Mouse (Mus musculus): ENCODE measurements around the gene Elmo2.
A peak's percentile ranks its signal among the peaks of the same experiment; 100 is the strongest.

Gene Elmo2

GRCm38 (mm10) chr2:165326304-165327190 lies at the start of gene Elmo2:
TSS of gene Elmo2 (minus strand) at chr2:165326479.
- DNase-seq, result peak; percentile 98 to 99

- DNase-seq, result no peak
Measured at GRCm38 (mm10) chr2:165376001-165376400, 49.7 kb upstream of the Elmo2 start.

GRCm38 (mm10) chr2:165375478-165375877 lies 49.2 kb upstream of the Elmo2 start:
- no peak for DNase-seq

- DNase-seq, result no peak
Measured at GRCm38 (mm10) chr2:165371066-165371465, 44.8 kb upstream of the Elmo2 start.

GRCm38 (mm10) chr2:165370348-165370747 lies 44.1 kb upstream of the Elmo2 start:
- no peak for DNase-seq

- DNase-seq, result no peak
Measured at GRCm38 (mm10) chr2:165368496-165368895, 42.2 kb upstream of the Elmo2 start, which contains the start of gene Zfp663. TSS of gene Zfp663 (minus strand) at chr2:165368729.

- no peak for DNase-seq
Measured at GRCm38 (mm10) chr2:165367868-165368439, 41.7 kb upstream of the Elmo2 start.

- peak; percentile 69 to 78 for DNase-seq
Measured at GRCm38 (mm10) chr2:165367047-165367520, 40.8 kb upstream of the Elmo2 start.

- DNase-seq, result peak in 1 of 2 experiments; percentile 38
Measured at GRCm38 (mm10) chr2:165364334-165365091, 38.2 kb upstream of the Elmo2 start.

GRCm38 (mm10) chr2:165363282-165363681 lies 37.0 kb upstream of the Elmo2 start:
- no peak for DNase-seq

GRCm38 (mm10) chr2:165360861-165361260 lies 34.6 kb upstream of the Elmo2 start:
- peak; percentile 29 to 58 for DNase-seq

GRCm38 (mm10) chr2:165351828-165352513 lies 25.7 kb upstream of the Elmo2 start:
- no peak for DNase-seq

GRCm38 (mm10) chr2:165349466-165349865 lies 23.2 kb upstream of the Elmo2 start:
- no peak for DNase-seq

GRCm38 (mm10) chr2:165346180-165346579 lies 19.9 kb upstream of the Elmo2 start:
- DNase-seq, result no peak

- DNase-seq, result peak; percentile 63 to 84
Measured at GRCm38 (mm10) chr2:165337191-165337590, 10.9 kb upstream of the Elmo2 start.

GRCm38 (mm10) chr2:165332610-165333210 lies 6.4 kb upstream of the Elmo2 start:
- no peak for DNase-seq

- DNase-seq, result no peak
Measured at GRCm38 (mm10) chr2:165329703-165330102, 3.4 kb upstream of the Elmo2 start.

- no peak for DNase-seq
Measured at GRCm38 (mm10) chr2:165328746-165329145, 2.5 kb upstream of the Elmo2 start.

GRCm38 (mm10) chr2:165327386-165327785 lies 1.1 kb upstream of the Elmo2 start:
- no peak for DNase-seq

- DNase-seq, result no peak
Measured at GRCm38 (mm10) chr2:165325521-165326303, 567 bp downstream of the Elmo2 start.

GRCm38 (mm10) chr2:165323928-165324327 lies 2.4 kb downstream of the Elmo2 start:
- DNase-seq, result no peak
